Mouse (Mus musculus): ENCODE data around the gene Tsfm. TPM values are rescaled to one million over a fixed set of nuclear protein-coding genes. Genes with fewer than 3 reads are reported as not detected.

Tsfm gene
- polyA plus RNA-seq (2012; rRNA removed) = 25.2 and 29.6 TPM in 2 replicates

GRCm38 (mm10) chr10:127030336-127031296, at the start of gene Tsfm:
Gene Tsfm (minus strand): TSS chr10:127030840.

GRCm38 (mm10) chr10:127075080-127075479, 44.4 kb upstream of the Tsfm start, which contains the start of gene Agap2:
Gene Agap2 (plus strand): TSS chr10:127075284.

GRCm38 (mm10) chr10:127070190-127071121, 39.8 kb upstream of the Tsfm start, which contains the start of gene Tspan31:
Gene Tspan31 (minus strand): TSS chr10:127070264.

GRCm38 (mm10) chr10:127063239-127063872, 32.7 kb upstream of the Tsfm start, which contains the start of gene Cdk4:
Gene Cdk4 (plus strand): TSS chr10:127063534.

GRCm38 (mm10) chr10:127059968-127060916, 29.6 kb upstream of the Tsfm start, which contains the start of gene March9:
Gene March9 (minus strand): TSS chr10:127060184.

GRCm38 (mm10) chr10:127047954-127048353, 17.3 kb upstream of the Tsfm start, which contains the start of gene Cyp27b1:
Gene Cyp27b1 (plus strand): TSS chr10:127048250.

GRCm38 (mm10) chr10:127041274-127041766, 10.7 kb upstream of the Tsfm start, which contains the start of the genes Mettl1 and Eef1akmt3:
Gene Mettl1 (plus strand): TSS chr10:127041414.
Gene Eef1akmt3 (minus strand): TSS chr10:127041513.

GRCm38 (mm10) chr10:127000529-127000928, 30.1 kb downstream of the Tsfm start, which contains the start of gene Avil:
Gene Avil (plus strand): TSS chr10:127000709.

GRCm38 (mm10) chr10:126978277-126978994, 52.2 kb downstream of the Tsfm start, which contains the start of gene Ctdsp2:
Gene Ctdsp2 (plus strand): TSS chr10:126978717.

Other genes starting within 250 kb of the Tsfm start
- gene Atp23, start 129.5 kb downstream of the Tsfm start, polyA plus RNA-seq (2012; rRNA removed) = 4.4 and 4.7 TPM in 2 replicates
- 17.5 and 20.0 TPM in 2 replicates for gene Ctdsp2, start 52.1 kb downstream of the Tsfm start, polyA plus RNA-seq (2012; rRNA removed)
- 0.02 and 0.06 TPM in 2 replicates for gene Avil, start 30.1 kb downstream of the Tsfm start, polyA plus RNA-seq (2012; rRNA removed)
- gene Mettl1, start 10.6 kb upstream of the Tsfm start, polyA plus RNA-seq (2012; rRNA removed) = 12.8 and 14.1 TPM in 2 replicates
- 0.05 and 0.08 TPM in 2 replicates for gene Eef1akmt3, start 10.7 kb upstream of the Tsfm start, polyA plus RNA-seq (2012; rRNA removed)
- 0.03 and 0.08 TPM in 2 replicates for gene Cyp27b1, start 17.4 kb upstream of the Tsfm start, polyA plus RNA-seq (2012; rRNA removed)
- gene March9, start 29.3 kb upstream of the Tsfm start, polyA plus RNA-seq (2012; rRNA removed) = 0.09 and 0.11 TPM in 2 replicates
- 209 and 248 TPM in 2 replicates for gene Cdk4, start 32.7 kb upstream of the Tsfm start, polyA plus RNA-seq (2012; rRNA removed)
- 34.4 and 41.3 TPM in 2 replicates for gene Tspan31, start 39.4 kb upstream of the Tsfm start, polyA plus RNA-seq (2012; rRNA removed)
- gene Agap2, start 44.4 kb upstream of the Tsfm start, polyA plus RNA-seq (2012; rRNA removed) = 1.4 and 2.2 TPM in 2 replicates
- gene Os9, start 90.3 kb upstream of the Tsfm start, polyA plus RNA-seq (2012; rRNA removed) = 26.4 and 26.9 TPM in 2 replicates
- gene B4galnt1, start 134.4 kb upstream of the Tsfm start, polyA plus RNA-seq (2012; rRNA removed) = 7.2 and 11.2 TPM in 2 replicates
- 2.0 and 2.2 TPM in 2 replicates for gene Slc26a10, start 149.8 kb upstream of the Tsfm start, polyA plus RNA-seq (2012; rRNA removed)
- 7.5 and 7.6 TPM in 2 replicates for gene Arhgef25, start 159.2 kb upstream of the Tsfm start, polyA plus RNA-seq (2012; rRNA removed)
- 29.2 and 32.7 TPM in 2 replicates for gene Dtx3, start 164.9 kb upstream of the Tsfm start, polyA plus RNA-seq (2012; rRNA removed)
- gene Pip4k2c, start 180.7 kb upstream of the Tsfm start, polyA plus RNA-seq (2012; rRNA removed) = 27.4 and 31.2 TPM in 2 replicates
- 0.11 and 0.12 TPM in 2 replicates for gene Kif5a, start 232.5 kb upstream of the Tsfm start, polyA plus RNA-seq (2012; rRNA removed)
- gene Dctn2, start 235.5 kb upstream of the Tsfm start, polyA plus RNA-seq (2012; rRNA removed) = 57.7 and 61.0 TPM in 2 replicates